In genomic region chr11:40252399-40252798, GRCm38 (mm10) we compare ENCODE assay signal across 22 mouse cellular contexts.
"Had no signal": no experiment of that assay in that cellular context is flagged by ENCODE, and none has a peak within 500 bp of the region (broad histone marks: within the 10 kb centered on the region; RNA-seq: fewer than 3 reads in every experiment).

No protein-coding gene starts in this region.

- H3K27me3 ChIP-seq: embryonic facial prominence, embryonic 12.5 days; embryonic facial prominence, embryonic 13.5 days; embryonic facial prominence, embryonic 15.5 days; forebrain, embryonic 12.5 days; forebrain, embryonic 13.5 days; forebrain, embryonic 15.5 days had no signal

- DNase-seq: cerebellum, adult 9-10 months; cerebellum, adult 9-11 months; embryo, embryonic 11 days; forebrain, postnatal 0 days; gastrocnemius, adult 2 months; gastrocnemius, postnatal 10 days; gastrocnemius, postnatal 14 days; gastrocnemius, postnatal 25 days; gastrocnemius, postnatal 36 days; heart, adult 18-20 months; heart, adult 2 months had no signal

- H3K27ac ChIP-seq: embryonic facial prominence, embryonic 10.5 days; embryonic facial prominence, embryonic 12.5 days; embryonic facial prominence, embryonic 13.5 days; embryonic facial prominence, embryonic 15.5 days; forebrain, embryonic 10.5 days; forebrain, embryonic 12.5 days; forebrain, embryonic 13.5 days; forebrain, embryonic 15.5 days; gastrocnemius, adult 2 months; heart, adult 2 months; heart, embryonic 10.5 days had no signal

- H3K4me1 ChIP-seq: embryonic facial prominence, embryonic 12.5 days; embryonic facial prominence, embryonic 13.5 days; embryonic facial prominence, embryonic 15.5 days; forebrain, embryonic 10.5 days; forebrain, embryonic 12.5 days; forebrain, embryonic 13.5 days; forebrain, embryonic 15.5 days; heart, embryonic 10.5 days had no signal

- H3K9me3 ChIP-seq: embryonic facial prominence, embryonic 10.5 days; embryonic facial prominence, embryonic 12.5 days; embryonic facial prominence, embryonic 13.5 days; embryonic facial prominence, embryonic 15.5 days; forebrain, embryonic 10.5 days; forebrain, embryonic 12.5 days; forebrain, embryonic 13.5 days; forebrain, embryonic 15.5 days; heart, embryonic 10.5 days had no signal

- H3K4me2 ChIP-seq: embryonic facial prominence, embryonic 12.5 days; embryonic facial prominence, embryonic 13.5 days; embryonic facial prominence, embryonic 15.5 days; forebrain, embryonic 12.5 days; forebrain, embryonic 13.5 days; forebrain, embryonic 15.5 days; heart, embryonic 11.5 days had no signal

- H3K9ac ChIP-seq: embryonic facial prominence, embryonic 12.5 days; embryonic facial prominence, embryonic 13.5 days; embryonic facial prominence, embryonic 15.5 days; forebrain, embryonic 12.5 days; forebrain, embryonic 13.5 days; forebrain, embryonic 15.5 days; forebrain, postnatal 0 days had no signal

- H3K4me3 ChIP-seq: embryonic facial prominence, embryonic 10.5 days; embryonic facial prominence, embryonic 12.5 days; embryonic facial prominence, embryonic 13.5 days; embryonic facial prominence, embryonic 15.5 days; erythroblast, embryonic 14.5 days; forebrain, embryonic 10.5 days; forebrain, embryonic 12.5 days; forebrain, embryonic 13.5 days; forebrain, embryonic 15.5 days; gastrocnemius, adult 2 months; heart, adult 2 months; heart, embryonic 10.5 days had no signal

- H3K36me3 ChIP-seq: embryonic facial prominence, embryonic 10.5 days; embryonic facial prominence, embryonic 12.5 days; embryonic facial prominence, embryonic 13.5 days; embryonic facial prominence, embryonic 15.5 days; forebrain, embryonic 10.5 days; forebrain, embryonic 12.5 days; forebrain, embryonic 15.5 days; heart, embryonic 10.5 days had no signal
